Mouse (Mus musculus) intestine, embryonic 16.5 days (tissue): ENCODE measurements at regions not wholly inside any gene's neighbourhood (a gene's known extent, or its start where the extent isn't known, plus 50 kb on each side); places are given as distances from the start of the nearest gene placed in this dataset.

ENCODE experiments used
- ATAC-seq: fragments of 200-750 bp; cut with Nextera tagmentation; 2 replicates; pipeline ENCODE4 v1.8.0; 2017; ENCODE audit warnings: moderate TSS enrichment, moderate library complexity
- H3K27ac ChIP-seq: fragments of 300-500 bp; sonication (generic); 2 replicates; pipeline ENCODE4 v1.5.1; 2014; ENCODE audit warnings: mild to moderate bottlenecking, low read length
- H3K27me3 ChIP-seq: fragments of 300-500 bp; sonication (generic); replicated peaks from 2 replicates; pipeline ENCODE4 v1.6.1; 2014; ENCODE audit warnings: low read length, control low read depth, mixed read lengths; ENCODE audit not compliant: control insufficient read depth, insufficient read depth
- H3K36me3 ChIP-seq: fragments of 300-500 bp; sonication (generic); 2 replicates; pipeline ENCODE4 v1.6.1; 2014; ENCODE audit warnings: low read length, control low read depth; ENCODE audit not compliant: control insufficient read depth, insufficient read depth
- H3K4me1 ChIP-seq: fragments of 300-500 bp; sonication (generic); 2 replicates; pipeline ENCODE4 v1.6.1; 2014; ENCODE audit warnings: low read length, control low read depth, mixed read lengths; ENCODE audit not compliant: control insufficient read depth, insufficient read depth
- H3K4me2 ChIP-seq: fragments of 300-500 bp; sonication (generic); 2 replicates; pipeline ENCODE4 v1.6.1; 2014; ENCODE audit warnings: low read depth, low read length, control low read depth
- H3K4me3 ChIP-seq: fragments of 300-500 bp; sonication (generic); 2 replicates; pipeline ENCODE4 v1.5.1; 2014; ENCODE audit warnings: mild to moderate bottlenecking, low read length
- H3K9ac ChIP-seq: fragments of 300-500 bp; sonication (generic); 2 replicates; pipeline ENCODE4 v1.6.1; 2014; ENCODE audit warnings: low read depth, low read length
- H3K9me3 ChIP-seq: fragments of 300-500 bp; sonication (generic); 2 replicates; pipeline ENCODE4 v1.6.1; 2016; ENCODE audit warnings: low read length, control low read depth; ENCODE audit not compliant: control insufficient read depth
- WGBS: fragments of 180-500 bp; shearing (Covaris S2); extraction: QIAGEN DNeasy Blood & Tissue Kit; methylation state at CpG from one replicate; pipeline ENCODE4 v1.1.7; 2014; 5-methylcytosine and 5-hydroxymethylcytosine counted together

DNA sequence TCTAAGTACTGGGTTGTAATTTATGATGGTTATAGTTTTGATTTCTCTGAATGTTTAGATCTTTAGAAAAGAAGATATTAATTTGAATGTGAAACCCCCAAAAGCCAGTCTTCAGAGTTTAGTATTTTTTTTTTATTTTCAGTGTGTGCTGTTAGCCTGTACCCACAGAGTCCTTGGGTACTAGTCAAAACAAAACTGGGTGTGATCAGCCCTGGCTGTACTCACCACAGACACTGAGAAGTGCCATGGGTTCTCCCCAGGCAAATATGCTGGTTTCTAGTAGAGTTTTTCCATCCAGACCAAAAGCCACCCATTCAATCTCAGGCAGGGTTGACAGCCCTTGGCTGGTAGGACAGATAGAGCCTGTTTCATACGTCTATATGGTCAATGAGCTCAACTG is 484.9 kb downstream of the Col12a1 start:
- no peak overlapping the region for H3K27ac ChIP-seq
- no peaks in the 10 kb centered on the region for H3K4me1 ChIP-seq
- H3K27me3 ChIP-seq, result no peaks in the 10 kb centered on the region
- H3K4me2 ChIP-seq, result no peak overlapping the region
- no peaks in the 10 kb centered on the region for H3K36me3 ChIP-seq
- no peaks in the 10 kb centered on the region for H3K9me3 ChIP-seq
- 74% methylated on average over 1 of the region's 1 CpGs for WGBS
- H3K9ac ChIP-seq, result no peak overlapping the region
- H3K4me3 ChIP-seq, result no peak overlapping the region
- no peak for ATAC-seq

DNA sequence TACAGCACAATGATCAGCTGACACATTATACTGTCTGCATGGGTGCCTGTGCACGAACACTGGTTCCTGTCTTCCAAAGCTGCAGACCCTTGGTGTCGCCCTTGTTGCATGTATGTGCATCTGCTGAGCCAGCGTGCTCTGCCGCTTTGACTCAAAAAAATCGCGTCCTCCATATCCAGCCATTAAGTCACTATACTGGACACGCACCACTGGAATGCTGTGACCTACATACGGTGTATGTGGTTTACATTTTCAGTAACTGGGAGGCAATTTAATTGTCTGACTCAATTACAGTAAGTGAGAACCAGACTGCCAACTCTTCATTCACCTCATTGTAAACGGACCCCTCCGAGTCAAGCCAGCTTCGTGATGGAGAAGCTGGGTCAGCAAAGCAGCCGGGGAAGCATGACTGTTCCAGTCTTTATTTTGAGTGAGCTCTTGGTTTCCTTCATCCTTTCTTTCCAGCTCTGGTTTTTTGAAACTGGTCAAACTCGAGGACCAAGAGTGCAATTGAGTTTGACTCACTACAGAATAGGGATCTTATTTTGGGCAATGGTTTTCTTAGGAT is 448.9 kb downstream of the Col12a1 start:
- H3K9ac ChIP-seq, result no peak overlapping the region
- H3K4me3 ChIP-seq, result no peak overlapping the region
- no peaks in the 10 kb centered on the region for H3K9me3 ChIP-seq
- H3K4me2 ChIP-seq, result no peak overlapping the region
- ATAC-seq, result no peak
- no peaks in the 10 kb centered on the region for H3K27me3 ChIP-seq
- no peak overlapping the region for H3K27ac ChIP-seq
- no peaks in the 10 kb centered on the region for H3K4me1 ChIP-seq
- no peaks in the 10 kb centered on the region for H3K36me3 ChIP-seq
- 86% methylated on average over 13 of the region's 13 CpGs for WGBS

DNA sequence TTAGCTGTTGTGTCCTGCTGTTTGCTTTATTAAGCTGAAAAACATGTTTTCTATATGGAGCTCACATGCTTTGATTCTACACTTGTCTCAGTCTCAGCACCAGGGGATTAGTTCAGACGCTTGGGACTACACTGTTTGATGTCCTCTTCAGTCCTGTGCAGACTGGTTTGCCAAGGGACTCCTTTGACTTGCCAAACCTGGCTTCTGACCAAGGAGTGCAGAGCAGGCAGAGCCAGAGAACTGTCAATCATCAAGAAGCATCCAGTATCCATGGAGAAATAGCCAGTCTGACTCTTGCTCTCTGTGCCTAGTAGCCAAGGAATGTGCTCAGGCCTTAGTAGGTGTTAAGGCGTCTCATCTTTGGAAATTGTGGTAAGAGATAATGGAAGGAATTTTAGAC is 448.4 kb downstream of the Col12a1 start:
- Histone ChIP-seq H3K4me1 (no peaks in the 10 kb centered on the region), H3K4me2 (no peak overlapping the region), H3K9me3 (no peaks in the 10 kb centered on the region), H3K4me3 (no peak overlapping the region), H3K36me3 (no peaks in the 10 kb centered on the region), H3K9ac (no peak overlapping the region), H3K27ac (no peak overlapping the region), H3K27me3 (no peaks in the 10 kb centered on the region)
- no peak for ATAC-seq
- WGBS, result 65% methylated on average over 2 of the region's 2 CpGs

DNA sequence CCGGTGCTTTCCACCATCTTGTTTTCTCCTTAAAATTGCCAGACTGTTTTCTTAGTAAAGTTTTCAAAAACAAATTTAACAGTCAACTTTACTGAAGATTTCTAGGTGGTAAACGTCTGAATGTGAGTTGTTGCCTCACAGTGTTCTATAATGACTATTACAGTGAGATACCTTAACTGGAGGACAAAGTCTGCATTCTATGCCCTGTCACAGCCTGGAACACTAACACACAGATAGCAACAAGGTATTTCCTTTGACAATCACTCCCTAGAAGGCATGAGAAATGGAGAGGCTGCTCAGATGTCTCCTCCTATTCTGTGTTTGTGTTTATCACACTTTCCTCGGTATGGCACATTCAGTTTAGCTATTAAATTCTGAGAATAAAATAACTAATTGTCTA is 430.8 kb downstream of the Col12a1 start:
- Histone ChIP-seq H3K9me3 (no peaks in the 10 kb centered on the region), H3K4me1 (no peaks in the 10 kb centered on the region), H3K9ac (no peak overlapping the region), H3K4me2 (no peak overlapping the region), H3K27me3 (no peaks in the 10 kb centered on the region), H3K4me3 (no peak overlapping the region), H3K27ac (no peak overlapping the region), H3K36me3 (no peaks in the 10 kb centered on the region)
- 83% methylated on average over 3 of the region's 3 CpGs for WGBS
- 0 out of 2 replicates have a peak, but pooled peaks have one; percentile 53 for ATAC-seq

DNA sequence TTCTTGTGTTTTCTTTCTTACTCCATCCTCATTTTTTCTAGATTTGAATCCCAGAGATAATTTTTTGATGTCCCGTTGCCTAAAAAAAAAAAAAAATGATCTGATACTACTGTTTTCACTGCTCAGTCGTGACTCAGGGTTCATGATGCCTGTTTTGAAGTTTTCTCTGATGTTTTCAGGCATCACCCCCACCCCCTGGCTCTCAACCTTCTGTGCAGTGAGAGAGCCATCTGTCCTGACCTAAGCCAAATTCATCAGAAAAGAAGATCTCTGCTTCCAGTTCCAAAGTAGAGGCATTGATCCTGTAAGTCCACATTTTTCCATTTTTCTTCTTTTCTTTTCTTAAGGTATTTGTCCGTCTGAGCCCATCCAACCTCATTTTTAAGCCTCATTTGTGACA is 423.3 kb downstream of the Col12a1 start:
- H3K9me3 ChIP-seq, result no peaks in the 10 kb centered on the region
- 74% methylated on average over 3 of the region's 3 CpGs for WGBS
- no peak for ATAC-seq

DNA sequence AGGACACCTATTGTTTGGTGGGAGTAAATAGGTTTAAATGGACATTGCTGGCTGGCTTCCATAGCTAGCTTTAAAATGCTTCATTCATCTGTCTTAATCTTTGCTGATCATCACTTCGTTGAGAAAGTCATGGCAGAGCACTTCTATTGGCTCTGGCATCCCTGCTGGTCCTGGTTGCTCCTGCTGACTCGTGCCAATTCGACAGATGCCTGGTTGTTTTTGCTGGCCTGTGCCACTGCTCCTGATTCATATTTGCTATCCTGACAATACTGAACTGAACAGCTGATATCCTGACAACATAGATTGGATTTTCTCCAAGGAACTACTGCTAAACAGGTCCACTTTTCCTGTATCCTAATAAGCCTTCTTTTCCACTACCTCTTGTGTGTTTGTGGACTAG is 417.1 kb downstream of the Col12a1 start:
- Histone ChIP-seq H3K4me3 (no peak overlapping the region), H3K36me3 (no peaks in the 10 kb centered on the region), H3K9ac (no peak overlapping the region), H3K27me3 (no peaks in the 10 kb centered on the region), H3K4me1 (no peaks in the 10 kb centered on the region), H3K27ac (no peak overlapping the region), H3K4me2 (no peak overlapping the region), H3K9me3 (no peaks in the 10 kb centered on the region)
- no peak for ATAC-seq
- 78% methylated on average over 3 of the region's 3 CpGs for WGBS

More for the DNA sequence above, 423.3 kb downstream of the Col12a1 start:
- H3K9ac ChIP-seq, result no peak overlapping the region
- H3K4me1 ChIP-seq, result no peaks in the 10 kb centered on the region
- no peak overlapping the region for H3K4me3 ChIP-seq
- H3K27me3 ChIP-seq, result no peaks in the 10 kb centered on the region
- H3K4me2 ChIP-seq, result no peak overlapping the region
- no peak overlapping the region for H3K27ac ChIP-seq
- H3K36me3 ChIP-seq, result no peaks in the 10 kb centered on the region

DNA sequence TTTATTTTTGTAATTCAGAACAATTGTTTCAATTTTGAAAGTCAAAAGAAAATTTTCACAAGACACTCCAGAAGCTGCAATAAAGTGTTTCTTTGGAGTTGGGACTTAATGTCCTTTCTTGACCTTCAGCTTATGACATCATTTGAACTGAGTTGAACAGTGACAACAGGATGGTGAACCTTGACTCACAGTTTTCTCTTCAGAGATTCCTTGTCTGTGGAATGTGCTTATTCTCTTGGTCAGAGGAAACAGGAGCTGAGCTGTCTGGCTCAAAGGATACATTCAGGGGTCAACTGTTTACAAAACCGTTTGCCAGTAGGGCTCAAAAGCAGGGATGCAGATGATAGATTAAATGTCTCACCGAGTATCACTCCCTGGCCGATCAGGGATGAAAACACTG is 408.0 kb downstream of the Col12a1 start:
- no peak for ATAC-seq
- H3K27me3 ChIP-seq, result no peaks in the 10 kb centered on the region
- no peaks in the 10 kb centered on the region for H3K4me1 ChIP-seq
- H3K4me2 ChIP-seq, result no peak overlapping the region
- H3K36me3 ChIP-seq, result no peaks in the 10 kb centered on the region
- WGBS, result 42% methylated on average over 3 of the region's 3 CpGs
- H3K27ac ChIP-seq, result no peak overlapping the region
- H3K9ac ChIP-seq, result no peak overlapping the region
- H3K4me3 ChIP-seq, result no peak overlapping the region
- no peaks in the 10 kb centered on the region for H3K9me3 ChIP-seq

DNA sequence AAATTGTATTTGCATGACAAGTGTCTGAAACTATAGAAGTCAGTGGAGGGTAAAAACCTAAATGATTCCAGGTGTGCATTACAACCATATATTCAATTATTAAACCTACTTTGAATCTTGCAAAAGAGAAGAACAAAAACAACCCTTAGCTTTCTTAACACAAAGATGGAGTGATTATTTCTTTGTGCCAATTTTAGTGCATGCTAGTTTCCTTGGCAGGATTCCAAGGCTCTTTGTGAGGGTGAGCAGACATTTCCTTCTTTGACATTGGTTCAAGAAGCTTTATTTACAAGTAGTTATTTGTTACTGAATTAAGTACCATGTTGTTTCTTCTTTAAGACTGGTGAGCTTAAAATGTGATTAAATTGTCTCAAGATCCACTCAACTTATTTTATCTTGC is 401.2 kb downstream of the Col12a1 start:
- no peaks in the 10 kb centered on the region for H3K4me1 ChIP-seq
- ATAC-seq, result no peak
- no peak overlapping the region for H3K4me2 ChIP-seq
- H3K36me3 ChIP-seq, result no peaks in the 10 kb centered on the region
- H3K27ac ChIP-seq, result no peak overlapping the region
- H3K9me3 ChIP-seq, result no peaks in the 10 kb centered on the region
- no peaks in the 10 kb centered on the region for H3K27me3 ChIP-seq
- H3K9ac ChIP-seq, result no peak overlapping the region
- H3K4me3 ChIP-seq, result no peak overlapping the region

DNA sequence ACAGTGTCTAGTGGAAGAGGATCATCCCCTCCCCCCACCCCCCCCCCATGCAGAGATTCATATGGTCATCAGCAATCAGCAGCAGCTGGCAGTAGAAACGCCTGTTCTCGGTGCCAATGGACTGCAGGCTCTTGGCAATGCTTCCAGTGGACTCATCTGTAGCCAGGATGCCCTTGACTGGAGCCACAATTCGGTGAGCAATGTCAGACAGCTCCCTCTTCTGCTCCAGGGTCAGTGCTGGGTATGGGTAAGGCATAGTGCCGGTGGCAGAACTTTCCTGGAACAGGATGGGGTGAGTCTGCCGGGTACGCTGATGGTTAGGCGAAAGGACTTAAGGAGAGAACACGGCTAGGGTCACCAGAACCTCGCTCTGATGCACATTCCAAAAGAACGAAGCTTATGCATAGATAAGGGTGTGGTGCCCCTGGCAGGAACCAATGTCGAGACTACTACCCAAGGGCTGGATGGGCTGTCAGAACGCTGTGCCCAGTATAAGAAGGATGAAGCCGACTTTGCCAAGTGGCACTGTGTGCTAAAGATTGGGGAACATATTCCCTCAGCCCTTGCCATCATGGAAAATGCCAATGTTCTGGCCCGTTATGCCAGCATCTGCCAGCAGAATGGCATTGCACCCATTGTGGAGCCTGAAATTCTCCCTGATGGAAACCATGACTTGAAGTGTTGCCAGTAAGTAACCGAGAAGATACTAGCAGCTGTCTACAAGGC is 372.1 kb downstream of the Col12a1 start:
- Histone ChIP-seq H3K9me3 (no peaks in the 10 kb centered on the region), H3K36me3 (no peaks in the 10 kb centered on the region), H3K27ac (no peak overlapping the region), H3K4me1 (no peaks in the 10 kb centered on the region), H3K4me3 (no peak overlapping the region), H3K27me3 (no peaks in the 10 kb centered on the region), H3K9ac (no peak overlapping the region), H3K4me2 (no peak overlapping the region)
- 94% methylated on average over 15 of the region's 15 CpGs for WGBS
- ATAC-seq, result no peak

DNA sequence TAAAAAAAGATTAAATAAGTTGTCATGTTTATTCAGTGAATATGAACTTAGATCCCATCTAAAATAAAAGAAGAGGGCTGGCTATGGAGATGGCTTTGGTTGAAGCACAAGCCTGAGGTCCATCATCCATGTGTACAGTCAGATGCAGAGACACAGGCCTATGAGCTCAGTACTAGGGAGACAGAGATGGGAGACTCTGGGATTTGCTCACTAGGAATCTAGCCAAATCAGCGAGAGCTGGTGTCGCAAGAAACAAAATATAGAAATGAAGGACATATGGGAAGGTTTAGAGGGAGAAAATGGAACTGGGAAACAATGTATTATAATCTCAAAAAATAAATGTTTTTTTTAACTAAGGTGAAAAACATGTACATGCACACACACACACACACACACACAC is 326.6 kb downstream of the Col12a1 start:
- WGBS, result 76% methylated on average over 2 of the region's 2 CpGs
- H3K4me2 ChIP-seq, result no peak overlapping the region
- no peak overlapping the region for H3K27ac ChIP-seq
- H3K4me1 ChIP-seq, result no peaks in the 10 kb centered on the region
- no peaks in the 10 kb centered on the region for H3K36me3 ChIP-seq
- no peaks in the 10 kb centered on the region for H3K27me3 ChIP-seq
- no peaks in the 10 kb centered on the region for H3K9me3 ChIP-seq
- H3K9ac ChIP-seq, result no peak overlapping the region
- no peak overlapping the region for H3K4me3 ChIP-seq
- ATAC-seq, result no peak
